Mouse (Mus musculus) heart, adult 2 months (tissue): ENCODE results near the gene Klhl32. TPM values are rescaled to one million over a fixed set of nuclear protein-coding genes. Genes with fewer than 3 reads are reported as not detected.

Experiments
- DNase-seq, 2 experiments: peaks; one replicate each; pipeline ENCODE4 v3.0.0; 2021
- H3K27ac ChIP-seq: fragments of 200-600 bp; 2 replicates; pipeline ENCODE4 v1.8.1; 2022
- H3K27me3 ChIP-seq: fragments of 200-500 bp; 2 replicates; pipeline ENCODE4 v1.6.1; 2012; ENCODE audit warnings: mild to moderate bottlenecking, low read length, inconsistent platforms, mixed read lengths; ENCODE audit not compliant: control insufficient read depth, insufficient read depth
- H3K36me3 ChIP-seq: fragments of 200-500 bp; 2 replicates; pipeline ENCODE4 v1.6.1; 2012; ENCODE audit warnings: low read length, inconsistent platforms; ENCODE audit not compliant: control insufficient read depth, insufficient read depth
- H3K4me1 ChIP-seq: fragments of 200-500 bp; 2 replicates; pipeline ENCODE4 v1.6.1; 2011; ENCODE audit warnings: low read length; ENCODE audit not compliant: control insufficient read depth, insufficient read depth
- H3K4me3 ChIP-seq: fragments of 200-600 bp; 2 replicates; pipeline ENCODE4 v1.8.1; 2022
- H3K79me2 ChIP-seq: fragments of 200-500 bp; replicated peaks from 2 replicates; pipeline ENCODE4 v1.6.1; 2012; ENCODE audit warnings: mild to moderate bottlenecking, inconsistent platforms, low read length, moderate library complexity, mixed read lengths; ENCODE audit not compliant: control insufficient read depth, insufficient read depth
- H3K9ac ChIP-seq: fragments of 200-500 bp; 2 replicates; pipeline ENCODE4 v1.6.1; 2012; ENCODE audit warnings: low read depth, mild to moderate bottlenecking, control low read depth, inconsistent platforms, low read length, mixed read lengths
- CTCF ChIP-seq: fragments of 200-600 bp; IDR thresholded peaks from 2 replicates; pipeline ENCODE4 v1.8.1; 2022; ENCODE audit warnings: antibody characterized with exemption, mild to moderate bottlenecking, moderate library complexity
- EP300 ChIP-seq: fragments of 200-500 bp; IDR thresholded peaks from 2 replicates; pipeline ENCODE4 v1.6.1; 2011; ENCODE audit warnings: low read depth, low read length, control low read depth; ENCODE audit not compliant: insufficient read depth
- POLR2A ChIP-seq: fragments of 200-500 bp; IDR thresholded peaks from 2 replicates; pipeline ENCODE4 v1.6.1; 2011; ENCODE audit warnings: mild to moderate bottlenecking, low read depth, low read length, control low read depth; ENCODE audit not compliant: insufficient read depth
- WGBS: fragments of 180-500 bp; shearing (Covaris S2); methylation state at CpG from one replicate; pipeline ENCODE4 v1.1.7; 2018; 5-methylcytosine and 5-hydroxymethylcytosine counted together
- intact Hi-C: fragments of 180-260 bp; cut with DNase I; formaldehyde crosslinking; loops from one replicate; pipeline ENCODE4 v1.15.1; 2025
- polyA plus RNA-seq: library from polyadenylated mRNA; depleted of rRNA; stranded (reverse); fragments of >200 nt; gene quantifications from 2 replicates; pipeline ENCODE4 v1.2.3, GENCODE M21; 2012; rRNA removed
- total RNA-seq, 2 experiments: library from RNA; stranded (reverse); gene quantifications; 2 replicates each; pipeline ENCODE4 v1.2.3; 2021

Klhl32 gene
- total and polyA plus RNA-seq, 3 experiments = 0.91 to 2.1 (median 1.5) TPM

GRCm38 (mm10) chr4:24568989-24569556 lies 281.9 kb downstream of the Klhl32 start:
- no peaks in the 10 kb centered on the region for H3K27me3 ChIP-seq
- no peak overlapping the region for H3K9ac ChIP-seq
- H3K4me3 ChIP-seq = no peak overlapping the region
- intact Hi-C loops = no loop called here
- 82% methylated on average over 7 of the region's 7 CpGs for WGBS
- TF ChIP-seq POLR2A = no peak
- TF ChIP-seq EP300 = no peak
- no peak for TF ChIP-seq CTCF
- H3K4me1 ChIP-seq = no peaks in the 10 kb centered on the region
- DNase-seq = no peak
- no peak overlapping the region for H3K27ac ChIP-seq
- no peaks in the 10 kb centered on the region for H3K36me3 ChIP-seq
- no peaks in the 10 kb centered on the region for H3K79me2 ChIP-seq

GRCm38 (mm10) chr4:24568026-24568425 lies 282.9 kb downstream of the Klhl32 start:
- no peaks in the 10 kb centered on the region for H3K4me1 ChIP-seq
- H3K27me3 ChIP-seq = no peaks in the 10 kb centered on the region
- H3K27ac ChIP-seq = no peak overlapping the region
- intact Hi-C loops = no loop called here
- TF ChIP-seq EP300 (no peak), POLR2A (no peak), CTCF (no peak)
- no peak for DNase-seq
- H3K9ac ChIP-seq = no peak overlapping the region
- WGBS = 77% methylated on average over 6 of the region's 6 CpGs
- H3K4me3 ChIP-seq = no peak overlapping the region
- no peaks in the 10 kb centered on the region for H3K36me3 ChIP-seq
- no peaks in the 10 kb centered on the region for H3K79me2 ChIP-seq

Other genes with a start within 250 kb of the Klhl32 start
- gene Ndufaf4, start 47.0 kb upstream of the Klhl32 start, total RNA-seq = 10 to 100 TPM; 73.2 to 79.2 TPM
- 7.5 and 17.5 TPM in 2 replicates for gene Ndufaf4, start 47.0 kb upstream of the Klhl32 start, polyA plus RNA-seq
- gene Gpr63, start 115.3 kb upstream of the Klhl32 start, total RNA-seq = 1 to 10 TPM; 1.0 to 1.3 TPM
- 0.70 and 1.0 TPM in 2 replicates for gene Gpr63, start 115.3 kb upstream of the Klhl32 start, polyA plus RNA-seq